Mouse (Mus musculus) layer of hippocampus, adult 18-20 months (tissue): ENCODE results near the gene Gm45837. TPM values are rescaled to one million over a fixed set of nuclear protein-coding genes. Genes with fewer than 3 reads are reported as not detected.

Experiments used
- DNase-seq, 2 experiments: peaks; one replicate each; pipeline ENCODE4 v3.0.0; 2022; ENCODE audit warnings: low spot score in 2 of 2
- long read RNA-seq: library from polyadenylated mRNA; stranded (forward); transcript quantifications from one replicate; pipeline ENCODE4 v2.0.0, GENCODE M21; 2021
- total RNA-seq, 2 experiments: library from RNA; stranded (reverse); gene quantifications; 2 replicates each; pipeline ENCODE4 v1.2.3; 2021

Gm45837 gene
- total RNA-seq: 1 to 10 TPM in 1 of 2 experiments, not detected in 1; 2.0 TPM
- long read RNA-seq, partial matches to known transcripts: 340 of 359 reads
- long read RNA-seq, other reads (novel, unspliced or antisense): 19 of 359 reads

- DNase-seq: no peak
Measured at GRCm38 (mm10) chr7:101410267-101410936, at the start of gene Gm45837. TSS of gene Gm45837 (plus strand) at chr7:101410886.

GRCm38 (mm10) chr7:101361021-101361420, 49.7 kb upstream of the Gm45837 start:
- DNase-seq: no peak

DNA sequence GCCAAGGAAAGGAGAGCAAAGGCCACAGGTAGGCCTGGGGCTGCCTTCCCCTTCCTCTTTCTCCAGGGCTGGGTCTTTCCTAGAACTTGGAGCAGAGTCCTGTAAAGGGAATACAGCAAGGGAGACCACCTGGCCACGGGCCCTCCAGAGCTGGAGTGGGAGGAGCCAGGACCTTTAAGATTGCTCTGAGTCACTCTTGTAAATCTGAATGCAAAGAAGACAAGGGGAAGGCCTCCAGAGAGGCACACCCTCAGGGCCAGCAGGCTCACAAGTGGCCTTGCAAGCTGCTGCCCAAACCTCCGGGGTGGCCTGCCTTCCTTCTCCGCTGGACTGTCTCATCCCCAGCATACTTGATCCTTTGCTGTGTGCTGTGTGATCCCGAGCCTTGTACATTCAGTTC, 48.9 kb upstream of the Gm45837 start:
- no peak for DNase-seq

GRCm38 (mm10) chr7:101362791-101363191, 47.9 kb upstream of the Gm45837 start:
- no peak for DNase-seq

GRCm38 (mm10) chr7:101363914-101364313, 46.8 kb upstream of the Gm45837 start:
- no peak for DNase-seq

- no peak for DNase-seq
Measured at GRCm38 (mm10) chr7:101367901-101368852, 42.5 kb upstream of the Gm45837 start.

- no peak for DNase-seq
Measured at GRCm38 (mm10) chr7:101369666-101370065, 41.0 kb upstream of the Gm45837 start.

- DNase-seq: no peak
Measured at GRCm38 (mm10) chr7:101373082-101373481, 37.6 kb upstream of the Gm45837 start.

DNA sequence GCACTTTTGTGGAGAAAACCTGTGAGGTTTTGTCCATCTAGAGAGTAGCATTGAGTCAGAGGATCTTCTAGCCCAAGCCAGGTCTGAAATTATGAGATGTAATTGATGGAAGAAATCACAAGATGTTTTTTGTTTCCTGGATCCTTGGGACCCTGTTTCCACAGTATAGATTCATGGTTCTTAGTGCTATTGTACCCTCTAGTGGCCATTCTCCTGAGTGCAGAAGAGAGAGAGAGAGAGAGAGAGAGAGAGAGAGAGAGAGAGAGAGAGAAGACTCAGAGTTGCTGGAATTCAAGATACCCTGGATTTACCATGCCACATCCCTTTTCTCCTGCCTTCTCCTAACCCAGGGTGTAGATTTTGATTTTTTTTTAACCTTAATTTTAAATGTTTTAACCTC, 36.5 kb upstream of the Gm45837 start:
- DNase-seq: peak in 1 of 2 experiments; percentile 74

GRCm38 (mm10) chr7:101376701-101377340, 33.9 kb upstream of the Gm45837 start:
- peak in 1 of 2 experiments; percentile 77 for DNase-seq

DNA sequence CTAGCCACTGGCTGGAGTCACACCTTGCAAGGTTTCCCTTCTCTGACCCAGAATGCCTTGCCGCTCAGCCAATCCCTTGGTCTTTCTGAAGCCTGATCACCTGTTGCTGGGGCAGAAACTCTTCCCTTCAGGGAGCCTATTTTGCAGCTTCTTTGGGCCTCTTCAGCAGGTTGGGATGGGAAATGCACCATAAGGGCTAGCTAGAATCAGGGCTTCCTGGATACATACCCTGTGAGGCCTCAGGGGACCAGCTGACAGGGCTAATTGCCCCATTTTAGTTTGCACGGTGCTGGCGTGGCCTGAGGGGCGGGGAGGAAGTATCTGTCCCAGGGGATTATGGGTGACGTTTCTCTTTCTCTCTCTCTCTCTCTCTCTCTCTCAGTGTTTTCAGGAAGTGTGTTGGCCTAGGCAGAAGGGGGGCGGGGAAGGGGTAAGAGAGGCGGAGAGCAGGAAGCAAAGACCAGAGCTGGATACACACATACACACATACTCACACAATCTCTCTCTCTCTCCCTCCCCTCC, 32.9 kb upstream of the Gm45837 start:
- no peak for DNase-seq

DNA sequence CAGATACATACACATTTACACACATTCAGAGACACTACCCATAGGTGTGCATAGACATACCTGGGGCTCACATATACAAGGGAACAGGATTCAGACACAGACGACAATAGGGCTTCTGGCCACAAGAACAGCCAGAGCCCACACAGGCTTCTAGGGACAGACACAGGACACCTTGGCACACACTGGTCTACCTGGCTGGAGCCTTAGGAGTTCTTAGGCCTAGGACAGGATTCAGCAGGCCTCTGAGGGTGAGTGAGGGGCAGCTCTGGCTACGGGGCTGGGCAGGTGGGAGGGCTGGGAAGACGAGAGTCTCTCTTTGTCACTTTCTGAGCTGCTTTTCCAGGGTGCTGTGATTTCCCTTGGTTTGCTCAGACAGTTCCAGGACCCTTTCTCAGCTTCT, 32.4 kb upstream of the Gm45837 start:
- DNase-seq: no peak

- DNase-seq: no peak
Measured at GRCm38 (mm10) chr7:101378796-101379465, 31.8 kb upstream of the Gm45837 start.

DNA sequence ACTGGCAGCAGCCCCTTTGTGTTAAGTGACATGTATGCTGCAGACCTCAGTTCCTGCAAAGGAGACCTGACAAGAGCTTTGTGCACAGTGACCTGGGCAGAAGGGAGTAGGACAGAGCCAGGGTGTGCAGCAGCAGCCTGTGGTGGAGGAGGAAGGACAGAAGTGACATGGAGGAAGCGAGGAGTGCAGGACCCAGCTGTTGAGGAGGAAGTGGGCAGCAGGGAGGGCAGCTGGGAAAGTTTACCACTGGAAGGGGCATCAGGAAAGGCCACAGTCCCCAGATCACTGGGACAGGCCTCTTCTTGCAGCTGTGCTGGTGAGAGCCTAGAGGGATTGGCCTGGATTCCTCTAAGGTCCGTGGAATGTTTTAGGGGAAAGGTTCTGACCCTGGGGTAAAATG, 31.0 kb upstream of the Gm45837 start:
- no peak for DNase-seq

DNA sequence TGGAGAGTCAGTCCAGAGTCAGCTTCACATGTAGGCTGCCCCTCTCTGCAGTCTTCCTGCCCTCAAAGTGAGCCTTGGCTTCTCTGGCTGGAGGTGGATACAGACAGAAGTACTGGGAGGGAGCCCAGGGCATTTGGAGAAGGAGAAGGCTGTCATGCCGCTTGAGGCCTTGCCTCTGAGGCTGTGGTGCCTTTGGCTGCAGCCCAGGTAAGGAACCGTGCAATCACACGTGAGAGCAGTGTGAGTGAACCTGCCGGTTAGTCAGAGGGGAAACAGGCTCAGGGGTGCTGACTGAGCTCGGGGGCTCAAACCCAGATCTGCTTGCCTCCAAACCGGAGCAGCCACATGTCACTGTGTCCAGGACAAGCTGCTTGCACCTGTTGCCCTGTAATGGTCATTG, 29.2 kb upstream of the Gm45837 start:
- no peak for DNase-seq

- DNase-seq: peak in 1 of 2 experiments; percentile 43
Measured at GRCm38 (mm10) chr7:101382378-101382777, 28.3 kb upstream of the Gm45837 start.

DNA sequence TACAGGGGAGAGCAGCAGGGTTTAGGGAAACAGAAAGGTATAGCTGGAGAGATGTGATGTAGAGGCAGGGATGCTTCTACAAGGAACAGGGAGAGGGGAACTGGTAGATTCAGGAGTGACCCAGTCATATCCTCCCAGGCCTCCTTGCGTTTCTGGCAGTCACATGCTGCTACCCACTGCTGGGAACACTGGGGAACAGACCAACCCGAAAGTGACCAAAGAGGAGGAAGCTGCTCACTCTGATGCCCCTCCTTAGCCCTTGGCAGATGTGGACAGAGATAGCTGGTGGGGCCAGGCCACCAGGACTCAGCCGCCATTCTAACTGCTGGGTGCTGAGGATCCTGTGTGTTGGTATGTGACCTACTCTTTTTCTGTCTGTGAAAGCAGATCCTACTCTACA, 26.9 kb upstream of the Gm45837 start:
- DNase-seq: no peak

GRCm38 (mm10) chr7:101384931-101385330, 25.8 kb upstream of the Gm45837 start:
- DNase-seq: no peak

- no peak for DNase-seq
Measured at GRCm38 (mm10) chr7:101385331-101385733, 25.4 kb upstream of the Gm45837 start.

- DNase-seq: no peak
Measured at GRCm38 (mm10) chr7:101385866-101386452, 24.7 kb upstream of the Gm45837 start.
